Mouse (Mus musculus) lung, embryonic 15.5 days (tissue): ENCODE results near the gene Plaur. TPM values are rescaled to one million over a fixed set of nuclear protein-coding genes. Genes with fewer than 3 reads are reported as not detected.

ENCODE experiments used
- ATAC-seq: fragments of 200-750 bp; cut with Nextera tagmentation; 2 replicates; pipeline ENCODE4 v1.8.0; 2017; ENCODE audit warnings: moderate number of reproducible peaks, borderline replicate concordance; ENCODE audit not compliant: low FRiP score, low TSS enrichment; ENCODE audit errors: extremely low read depth
- H3K27ac ChIP-seq: fragments of 300-500 bp; sonication (generic); 2 replicates; pipeline ENCODE4 v1.5.1; 2015; ENCODE audit warnings: moderate library complexity, mild to moderate bottlenecking, inconsistent platforms
- H3K27me3 ChIP-seq: fragments of 300-500 bp; sonication (generic); 2 replicates; pipeline ENCODE4 v1.6.1; 2015; ENCODE audit warnings: inconsistent platforms
- H3K36me3 ChIP-seq: fragments of 300-500 bp; sonication (generic); 2 replicates; pipeline ENCODE4 v1.6.1; 2015; ENCODE audit warnings: inconsistent platforms
- H3K4me1 ChIP-seq: fragments of 300-500 bp; sonication (generic); 2 replicates; pipeline ENCODE4 v1.6.1; 2015; ENCODE audit warnings: inconsistent platforms
- H3K4me2 ChIP-seq: fragments of 300-500 bp; sonication (generic); 2 replicates; pipeline ENCODE4 v1.6.1; 2015; ENCODE audit warnings: inconsistent platforms, mild to moderate bottlenecking, moderate library complexity
- H3K4me3 ChIP-seq: fragments of 300-500 bp; sonication (generic); 2 replicates; pipeline ENCODE4 v1.5.1; 2015; ENCODE audit warnings: mild to moderate bottlenecking, inconsistent platforms
- H3K9ac ChIP-seq: fragments of 300-500 bp; sonication (generic); 2 replicates; pipeline ENCODE4 v1.6.1; 2015; ENCODE audit warnings: inconsistent platforms
- H3K9me3 ChIP-seq: fragments of 300-500 bp; sonication (generic); 2 replicates; pipeline ENCODE4 v1.6.1; 2016; ENCODE audit warnings: inconsistent platforms
- WGBS: fragments of 180-500 bp; shearing (Covaris S2); methylation state at CpG from one replicate; pipeline ENCODE4 v1.1.7; 2015; 5-methylcytosine and 5-hydroxymethylcytosine counted together
- polyA plus RNA-seq: library from polyadenylated mRNA; unstranded; fragments of >200 nt; fragmentation: Nextera tagmentation; extraction: Ambion mirVana; gene quantifications from 2 replicates; pipeline ENCODE4 v1.2.1, GENCODE M21; 2015

The Plaur gene
- 17.5 and 18.6 TPM in 2 replicates for polyA plus RNA-seq

DNA sequence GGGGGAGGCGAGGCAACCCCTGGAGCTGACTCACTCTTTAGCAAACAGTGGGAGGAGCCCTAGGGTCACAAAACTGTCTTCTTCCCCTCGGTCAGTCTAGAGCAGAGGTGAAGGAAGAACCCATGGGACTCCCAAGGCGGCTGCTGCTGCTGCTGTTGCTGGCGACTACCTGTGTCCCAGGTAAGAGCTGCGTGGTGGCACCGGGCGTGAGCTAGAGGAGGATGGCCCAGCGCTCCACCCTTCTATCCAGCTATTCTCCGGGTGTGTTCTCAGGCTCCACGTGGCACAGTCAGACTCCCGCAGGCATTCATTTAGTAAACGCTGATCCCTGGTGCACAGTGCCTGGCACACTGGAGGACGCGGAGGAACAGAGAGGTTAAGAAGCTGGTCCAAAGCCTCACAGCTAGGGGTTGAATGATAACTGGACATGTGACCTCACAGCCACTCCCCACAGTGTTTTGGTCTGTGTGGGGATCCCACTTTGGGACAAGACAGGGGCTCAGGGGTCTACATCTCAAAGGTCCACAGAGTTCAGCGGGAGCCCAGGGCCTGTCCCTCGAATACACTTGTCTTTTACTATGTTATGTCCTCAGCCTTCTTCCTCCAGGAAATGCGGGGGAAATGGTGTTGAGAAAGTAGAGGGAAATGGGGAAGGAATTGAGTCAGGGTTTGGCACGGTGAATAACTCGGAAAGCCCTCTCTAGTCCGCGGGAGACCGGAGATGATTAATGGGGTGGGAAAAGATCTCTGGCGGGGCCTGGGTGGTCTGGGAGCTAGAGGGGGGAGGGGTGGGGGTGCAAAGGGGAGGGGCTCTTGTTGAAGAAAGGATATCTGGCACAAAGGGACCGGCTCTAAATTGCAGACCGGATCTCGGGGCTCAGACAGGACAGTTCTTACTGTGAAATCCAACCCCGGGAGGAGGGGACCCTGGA is at the start of gene Plaur:
Gene Plaur, plus strand, starts transcription at position 97 of the 932 bp plus-strand sequence.
- Histone ChIP-seq H3K4me2 (peak within 1 kb of the TSS; percentile 68), H3K4me1 (peaks cover 45% of the 10 kb centered on the region), H3K4me3 (peak within 1 kb of the TSS; percentile 48), H3K27me3 (no peaks in the 10 kb centered on the region), H3K27ac (peak within 1 kb of the TSS; percentile 91), H3K9me3 (no peaks in the 10 kb centered on the region), H3K36me3 (no peaks in the 10 kb centered on the region), H3K9ac (peak within 1 kb of the TSS; percentile 32)
- ATAC-seq: peak; percentile 81
- 2% methylated on average over 26 of the region's 27 CpGs for WGBS

DNA sequence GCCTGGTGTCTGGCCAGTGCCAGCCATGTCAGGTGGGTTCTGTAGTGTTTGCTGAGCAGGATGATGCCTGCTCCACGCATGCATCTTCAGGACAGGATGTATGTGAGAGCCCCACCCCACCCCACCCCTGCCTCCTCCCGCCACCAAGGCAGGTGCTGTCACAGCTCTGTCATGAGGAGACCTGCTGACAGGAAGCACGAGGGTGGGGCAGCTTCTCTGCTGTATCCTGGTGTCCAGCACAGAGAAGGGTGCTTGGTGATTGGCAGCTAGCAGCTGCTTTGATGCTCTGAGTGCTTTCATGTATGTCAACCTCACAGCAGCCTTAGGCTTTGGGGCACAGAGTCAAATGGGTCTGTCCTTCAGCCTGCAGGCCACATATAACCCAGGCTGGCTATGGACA is 48.7 kb upstream of the Plaur start:
- Histone ChIP-seq H3K36me3 (no peaks in the 10 kb centered on the region; the same call in 1 of the 2 replicates), H3K9ac (no peak overlapping the region), H3K9me3 (no peaks in the 10 kb centered on the region), H3K4me1 (no peaks in the 10 kb centered on the region), H3K27me3 (no peaks in the 10 kb centered on the region), H3K4me3 (no peak overlapping the region), H3K27ac (no peak overlapping the region), H3K4me2 (no peak overlapping the region)
- 74% methylated on average over 3 of the region's 3 CpGs for WGBS
- no peak for ATAC-seq

DNA sequence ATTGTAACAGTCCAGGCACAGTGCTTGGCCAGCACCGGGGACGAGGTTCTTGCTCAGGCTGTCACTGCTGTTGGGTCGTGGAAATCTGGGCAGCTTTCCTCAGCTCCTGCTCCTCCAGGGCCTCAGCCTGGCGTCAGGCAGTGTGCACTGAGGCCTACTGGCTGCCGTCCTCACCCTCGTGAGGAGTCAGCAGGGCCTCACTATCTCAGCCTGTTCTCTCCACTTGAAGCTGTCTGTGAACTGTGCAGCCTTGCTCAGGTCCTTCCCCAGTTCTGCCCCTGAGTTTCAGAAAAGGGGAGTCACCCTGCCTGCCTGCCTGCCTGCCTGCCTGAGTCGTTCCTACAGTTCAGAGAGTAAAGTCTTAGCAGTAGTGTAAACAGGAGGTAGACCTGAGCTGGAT is 47.0 kb upstream of the Plaur start:
- Histone ChIP-seq H3K4me2 (no peak overlapping the region), H3K9me3 (no peaks in the 10 kb centered on the region), H3K27ac (no peak overlapping the region), H3K9ac (no peak overlapping the region), H3K4me1 (no peaks in the 10 kb centered on the region), H3K36me3 (no peaks in the 10 kb centered on the region; the same call in 1 of the 2 replicates), H3K27me3 (no peaks in the 10 kb centered on the region), H3K4me3 (no peak overlapping the region)
- no peak for ATAC-seq
- WGBS: 71% methylated on average over 7 of the region's 7 CpGs

DNA sequence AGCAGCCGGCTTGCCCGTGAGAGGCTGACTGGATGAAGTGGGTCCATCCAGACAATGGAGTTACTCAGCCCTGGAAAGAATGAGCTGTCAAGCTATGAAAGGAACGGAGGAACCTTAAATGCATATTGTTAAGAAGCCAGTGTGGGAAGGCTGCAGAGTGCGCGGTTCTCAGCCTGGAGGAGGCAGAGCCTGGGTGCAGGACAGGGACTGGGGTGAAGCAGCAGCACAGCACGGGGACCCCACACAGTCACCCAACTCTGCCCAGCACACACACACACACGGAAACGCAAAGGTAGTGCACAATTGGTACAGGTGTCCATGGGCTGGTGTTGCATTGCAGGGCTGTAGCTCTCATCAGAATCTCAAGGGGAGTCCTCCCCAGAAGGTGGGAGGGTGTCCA is 42.7 kb upstream of the Plaur start:
- Histone ChIP-seq H3K9ac (no peak overlapping the region), H3K4me2 (no peak overlapping the region)

DNA sequence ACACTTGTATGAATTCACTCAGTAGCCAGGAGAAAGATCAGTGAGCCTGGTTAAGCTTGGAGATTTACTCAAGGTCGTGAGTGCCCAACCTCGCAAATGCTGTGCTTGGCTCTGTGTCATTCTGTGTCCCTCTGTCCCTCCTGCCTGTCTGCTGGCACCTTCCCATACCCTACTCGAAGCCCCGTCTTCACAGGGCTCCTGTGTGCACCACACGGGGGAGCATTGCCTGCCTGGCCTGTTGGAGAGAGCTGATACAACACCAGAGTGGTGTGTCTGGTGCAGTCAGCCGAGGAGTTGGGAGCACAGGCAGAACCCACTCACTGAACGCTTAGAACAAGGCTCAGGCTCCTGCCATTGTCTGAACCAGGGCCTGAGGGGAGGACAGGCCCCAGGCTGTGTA is 40.6 kb upstream of the Plaur start:
- H3K4me3 ChIP-seq: no peak overlapping the region
- no peaks in the 10 kb centered on the region for H3K27me3 ChIP-seq
- 0 out of 2 replicates have a peak, but pooled peaks cover 3% of the 10 kb centered on the region for H3K4me1 ChIP-seq
- no peak overlapping the region for H3K4me2 ChIP-seq
- no peak overlapping the region for H3K9ac ChIP-seq
- ATAC-seq: no peak
- peaks cover 8% of the 10 kb centered on the region; the same call in 1 of the 2 replicates for H3K36me3 ChIP-seq
- no peaks in the 10 kb centered on the region for H3K9me3 ChIP-seq
- no peak overlapping the region for H3K27ac ChIP-seq
- WGBS: 80% methylated on average over 7 of the region's 7 CpGs

More for the DNA sequence above, 42.7 kb upstream of the Plaur start:
- no peak for ATAC-seq
- 86% methylated on average over 8 of the region's 8 CpGs for WGBS
- Histone ChIP-seq H3K27me3 (no peaks in the 10 kb centered on the region), H3K36me3 (peaks cover 8% of the 10 kb centered on the region; the same call in 1 of the 2 replicates), H3K4me1 (0 out of 2 replicates have a peak, but pooled peaks cover 3% of the 10 kb centered on the region), H3K9me3 (no peaks in the 10 kb centered on the region), H3K27ac (no peak overlapping the region), H3K4me3 (no peak overlapping the region)

DNA sequence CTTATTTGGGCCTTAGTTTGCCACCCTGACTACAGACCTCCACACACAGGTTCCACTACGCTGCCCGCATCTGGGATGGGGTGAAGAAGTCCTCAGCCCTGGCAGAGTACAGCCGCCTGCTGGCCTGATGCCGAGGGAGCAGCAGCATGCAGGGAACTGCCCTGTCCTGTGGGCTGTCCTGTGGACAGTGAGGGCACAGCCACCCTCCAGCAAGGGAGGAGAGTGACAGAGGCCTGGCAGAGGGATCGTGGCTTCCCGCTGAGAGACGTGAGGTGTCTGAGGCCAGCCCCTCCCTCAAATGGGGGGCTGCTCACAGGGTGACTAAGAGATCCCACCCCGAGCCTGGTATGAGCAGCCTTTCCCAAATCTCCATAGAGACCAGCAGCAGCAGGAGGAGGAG is 40.0 kb upstream of the Plaur start:
- Histone ChIP-seq H3K4me2 (no peak overlapping the region), H3K4me1 (0 out of 2 replicates have a peak, but pooled peaks cover 3% of the 10 kb centered on the region), H3K27ac (no peak overlapping the region), H3K9ac (no peak overlapping the region), H3K9me3 (no peaks in the 10 kb centered on the region), H3K27me3 (no peaks in the 10 kb centered on the region), H3K4me3 (no peak overlapping the region), H3K36me3 (peaks cover 8% of the 10 kb centered on the region; the same call in 1 of the 2 replicates)
- ATAC-seq: no peak
- WGBS: 67% methylated on average over 8 of the region's 8 CpGs

DNA sequence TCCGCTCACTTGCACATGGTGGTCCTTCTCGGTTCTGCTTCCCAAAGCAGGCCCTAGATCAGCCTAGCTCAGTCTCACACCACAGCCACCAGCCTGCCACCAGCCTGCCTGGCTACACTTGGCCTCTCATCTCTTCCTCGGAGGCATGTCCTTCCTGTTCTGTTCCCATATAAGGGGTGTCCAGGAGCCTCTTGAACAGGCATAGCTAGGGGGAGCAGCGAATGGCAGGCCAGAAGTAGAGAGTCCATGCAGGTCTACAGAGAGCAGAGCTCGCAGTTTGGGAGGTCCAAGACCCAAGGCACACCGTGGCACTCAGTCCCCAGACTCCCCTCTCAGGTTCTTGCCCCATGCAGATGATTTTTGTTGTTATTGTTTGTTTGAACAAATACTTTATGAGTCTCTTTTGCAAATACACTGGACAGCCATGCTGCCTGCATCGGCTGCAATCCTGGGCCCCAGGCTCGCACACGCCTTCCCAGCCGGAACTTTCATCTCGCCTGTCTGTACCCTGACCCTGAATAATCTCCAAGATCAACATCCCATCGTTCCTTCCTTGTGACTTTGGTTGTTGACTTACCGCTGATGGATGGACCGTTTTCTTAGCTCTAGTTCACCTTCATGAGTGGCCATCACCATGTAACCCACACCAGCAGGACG is 39.0 kb upstream of the Plaur start:
- H3K9me3 ChIP-seq: no peaks in the 10 kb centered on the region
- no peak for ATAC-seq
- H3K4me2 ChIP-seq: no peak overlapping the region
- H3K27me3 ChIP-seq: no peaks in the 10 kb centered on the region
- H3K36me3 ChIP-seq: peaks cover 8% of the 10 kb centered on the region; the same call in 1 of the 2 replicates
- H3K9ac ChIP-seq: no peak overlapping the region
- 74% methylated on average over 15 of the region's 15 CpGs for WGBS
- H3K27ac ChIP-seq: no peak overlapping the region
- 0 out of 2 replicates have a peak, but pooled peaks cover 3% of the 10 kb centered on the region for H3K4me1 ChIP-seq
- H3K4me3 ChIP-seq: no peak overlapping the region

DNA sequence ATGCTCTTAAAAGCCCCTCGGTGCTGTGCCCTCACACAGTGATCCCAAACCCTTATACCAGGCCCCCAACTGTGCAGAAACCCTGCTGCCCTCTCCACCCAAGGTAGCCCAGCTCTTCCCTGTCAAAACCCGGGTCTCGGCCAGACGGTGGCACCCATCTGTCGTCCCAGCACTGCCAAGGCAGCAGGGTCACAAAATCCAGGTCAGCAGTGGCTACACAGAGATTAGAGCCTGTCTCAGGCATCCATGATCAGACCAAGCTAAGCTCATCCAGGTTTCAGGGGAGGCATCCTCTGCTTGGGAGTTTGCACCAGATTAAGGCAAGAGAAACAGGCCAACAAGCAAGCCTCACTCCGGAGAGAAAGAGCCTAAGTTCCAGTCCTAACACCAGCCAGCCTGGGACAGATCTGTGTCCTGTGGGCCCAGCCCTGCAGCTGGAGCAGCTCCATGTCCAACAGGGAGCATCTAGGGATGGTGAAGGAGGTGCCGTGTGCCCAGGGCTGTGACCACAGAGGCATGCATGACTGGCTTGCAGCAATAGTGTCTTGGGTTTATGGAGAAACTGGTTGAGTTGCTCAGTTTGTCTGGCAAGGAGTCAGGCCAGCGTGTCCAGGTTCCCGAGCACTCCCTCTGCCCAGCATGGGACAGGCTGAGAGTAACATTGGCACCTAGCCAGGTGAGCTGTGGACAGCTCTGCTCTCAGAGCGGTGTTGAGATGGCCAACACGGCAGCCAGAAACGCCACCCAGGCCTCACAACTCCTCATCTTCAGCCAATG is 38.1 kb upstream of the Plaur start:
- 64% methylated on average over 12 of the region's 12 CpGs for WGBS
- ATAC-seq: no peak
- Histone ChIP-seq H3K36me3 (peaks cover 8% of the 10 kb centered on the region; the same call in 1 of the 2 replicates), H3K4me1 (0 out of 2 replicates have a peak, but pooled peaks cover 3% of the 10 kb centered on the region), H3K27me3 (no peaks in the 10 kb centered on the region), H3K9me3 (no peaks in the 10 kb centered on the region), H3K27ac (no peak overlapping the region), H3K4me3 (no peak overlapping the region), H3K9ac (no peak overlapping the region), H3K4me2 (no peak overlapping the region)

DNA sequence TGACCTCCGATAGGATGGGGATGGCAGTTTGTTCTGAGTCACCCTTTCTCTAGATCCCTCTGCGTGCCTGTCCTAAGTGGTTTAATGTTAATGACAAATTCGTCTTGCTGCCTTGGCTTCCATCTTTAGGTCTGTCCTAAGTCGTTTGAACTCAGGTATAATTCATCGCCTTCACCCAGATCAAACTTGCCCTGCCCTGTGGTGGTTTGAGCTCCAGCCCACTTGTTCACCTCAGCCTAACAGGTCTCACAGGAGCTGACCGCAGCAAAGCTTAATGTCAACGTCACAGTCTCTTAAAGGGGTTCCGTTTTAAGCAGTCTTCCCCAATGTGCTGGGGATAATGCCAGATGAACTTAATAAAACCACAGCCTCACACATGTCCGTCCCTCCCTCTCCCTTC is 36.4 kb upstream of the Plaur start:
- no peak overlapping the region for H3K9ac ChIP-seq
- no peaks in the 10 kb centered on the region for H3K27me3 ChIP-seq
- no peak for ATAC-seq
- H3K4me1 ChIP-seq: peaks cover 7% of the 10 kb centered on the region; the same call in 1 of the 2 replicates
- H3K4me2 ChIP-seq: no peak overlapping the region
- no peak overlapping the region for H3K4me3 ChIP-seq
- WGBS: 71% methylated on average over 9 of the region's 9 CpGs
- peaks cover 4% of the 10 kb centered on the region; the same call in 1 of the 2 replicates for H3K36me3 ChIP-seq
- H3K27ac ChIP-seq: no peak overlapping the region
- H3K9me3 ChIP-seq: no peaks in the 10 kb centered on the region

DNA sequence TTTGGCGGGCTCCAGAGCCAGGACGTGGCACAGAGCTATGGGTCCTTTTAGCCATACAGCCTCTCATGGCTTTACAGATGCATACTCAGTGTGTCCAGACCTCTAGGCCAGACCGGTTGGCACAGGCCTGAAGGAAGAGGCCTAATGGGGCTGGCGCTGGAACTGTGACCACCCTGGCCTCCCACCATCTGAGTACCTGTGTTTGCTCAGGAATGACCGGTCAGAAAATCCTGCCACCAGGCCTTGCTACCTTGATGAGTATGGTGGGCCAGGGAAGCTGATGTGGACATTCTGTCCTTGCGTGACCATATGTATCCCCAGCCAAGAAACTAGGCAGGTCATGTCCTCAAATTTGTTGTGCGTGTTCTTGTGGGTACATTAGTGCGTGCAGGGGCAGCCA is 35.1 kb upstream of the Plaur start:
- H3K4me3 ChIP-seq: no peak overlapping the region
- 0 out of 2 replicates have a peak, but pooled peaks cover 5% of the 10 kb centered on the region for H3K27me3 ChIP-seq
- H3K9ac ChIP-seq: no peak overlapping the region
- H3K36me3 ChIP-seq: no peaks in the 10 kb centered on the region
- no peak for ATAC-seq
- no peak overlapping the region for H3K4me2 ChIP-seq
- no peak overlapping the region for H3K27ac ChIP-seq
- 89% methylated on average over 8 of the region's 8 CpGs for WGBS
- peaks cover 12% of the 10 kb centered on the region; the same call in 1 of the 2 replicates for H3K4me1 ChIP-seq
- H3K9me3 ChIP-seq: no peaks in the 10 kb centered on the region

DNA sequence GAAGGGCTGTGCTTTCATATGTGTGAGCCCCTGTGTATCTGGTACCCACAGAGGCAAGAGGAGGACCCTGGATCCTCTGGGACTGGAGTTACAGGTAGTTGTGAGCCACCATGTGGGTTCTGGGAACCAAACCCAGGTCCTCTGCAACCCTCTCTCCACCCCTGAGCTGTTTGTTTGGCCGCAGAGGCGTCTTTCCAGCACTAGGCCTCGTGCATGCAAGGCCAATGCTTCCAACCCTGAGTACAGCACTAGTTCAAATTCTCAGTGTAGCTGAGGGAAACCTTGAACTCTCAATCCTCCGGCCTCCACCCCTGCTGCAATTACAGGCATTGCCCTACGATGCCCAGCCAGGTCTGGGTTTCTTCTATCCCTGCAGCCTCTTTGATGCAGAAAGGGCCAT is 33.6 kb upstream of the Plaur start:
- Histone ChIP-seq H3K27me3 (peaks cover 21% of the 10 kb centered on the region), H3K36me3 (no peaks in the 10 kb centered on the region), H3K9me3 (no peaks in the 10 kb centered on the region), H3K27ac (no peak overlapping the region), H3K4me3 (no peak overlapping the region), H3K4me1 (peaks cover 13% of the 10 kb centered on the region; the same call in 1 of the 2 replicates), H3K9ac (no peak overlapping the region), H3K4me2 (no peak overlapping the region)
- WGBS: 90% methylated on average over 5 of the region's 5 CpGs
- ATAC-seq: no peak
